Mouse (Mus musculus): ENCODE data around the gene Trpc2.

The Trpc2 gene

DNA sequence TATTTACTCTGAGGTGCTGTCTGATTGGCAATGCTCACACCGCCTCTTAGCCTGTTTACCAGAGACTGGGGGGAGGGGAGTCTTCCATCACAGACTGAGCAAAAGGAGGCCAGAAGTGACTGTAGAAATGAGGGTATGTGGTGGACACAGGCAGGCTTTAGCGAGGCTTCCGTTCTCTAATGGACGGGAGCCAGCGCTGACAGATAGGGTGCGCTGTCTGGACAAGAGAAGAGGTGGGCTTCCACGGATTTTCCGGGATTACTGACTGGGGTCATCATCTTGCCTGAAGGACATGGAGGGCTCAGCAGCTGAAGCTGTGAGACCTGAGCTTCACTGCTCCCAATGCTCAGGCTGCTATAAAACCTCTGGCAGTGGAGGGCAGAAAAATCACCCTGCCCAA lies 19.3 kb downstream of the Trpc2 start:
- no peak for DNase-seq (ENCODE audit: extremely low spot score, low spot score)

GRCm38 (mm10) chr7:102102696-102103095 lies 19.8 kb downstream of the Trpc2 start:
- DNase-seq (ENCODE audit: extremely low spot score, low spot score) = no peak

DNA sequence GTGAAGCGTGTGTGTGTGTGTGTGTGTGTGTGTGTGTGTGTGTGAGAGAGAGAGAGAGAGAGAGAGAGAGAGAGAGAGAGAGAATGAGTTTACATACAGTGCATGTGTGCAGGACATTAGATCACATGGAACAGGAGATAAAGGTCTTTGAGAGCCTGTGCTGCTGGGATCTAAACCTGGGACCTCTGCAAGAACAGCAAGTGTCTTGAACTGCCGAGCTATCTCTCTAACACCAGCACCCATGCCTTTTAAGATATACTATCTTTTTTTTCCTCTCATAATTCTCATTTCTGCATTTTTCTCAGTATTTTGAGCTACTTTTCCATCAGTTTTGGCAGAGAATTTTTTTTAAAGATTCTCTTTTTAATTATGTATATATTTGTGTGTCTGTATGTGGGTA lies 20.6 kb downstream of the Trpc2 start:
- DNase-seq (ENCODE audit: extremely low spot score, low spot score) = no peak

DNA sequence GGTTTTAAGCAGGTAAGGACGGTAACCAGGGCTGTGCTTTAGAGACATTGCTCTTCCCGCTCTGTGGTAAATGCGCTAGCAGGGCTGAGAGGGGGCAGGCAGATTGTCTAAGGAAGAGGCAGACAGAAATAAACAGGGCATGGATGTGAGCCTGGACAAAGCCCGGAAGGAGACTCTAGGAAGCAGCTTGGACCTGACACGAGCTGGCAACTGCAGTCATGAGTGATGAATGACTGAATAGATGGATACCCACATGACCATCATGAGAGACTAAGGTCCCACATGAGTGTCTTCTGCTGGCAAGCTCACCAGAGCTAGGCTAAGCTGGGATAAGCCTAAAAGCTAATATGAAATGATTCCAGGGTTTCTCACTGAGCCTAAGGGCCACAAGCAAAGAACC lies 21.2 kb downstream of the Trpc2 start:
- no peak for DNase-seq (ENCODE audit: extremely low spot score, low spot score)

DNA sequence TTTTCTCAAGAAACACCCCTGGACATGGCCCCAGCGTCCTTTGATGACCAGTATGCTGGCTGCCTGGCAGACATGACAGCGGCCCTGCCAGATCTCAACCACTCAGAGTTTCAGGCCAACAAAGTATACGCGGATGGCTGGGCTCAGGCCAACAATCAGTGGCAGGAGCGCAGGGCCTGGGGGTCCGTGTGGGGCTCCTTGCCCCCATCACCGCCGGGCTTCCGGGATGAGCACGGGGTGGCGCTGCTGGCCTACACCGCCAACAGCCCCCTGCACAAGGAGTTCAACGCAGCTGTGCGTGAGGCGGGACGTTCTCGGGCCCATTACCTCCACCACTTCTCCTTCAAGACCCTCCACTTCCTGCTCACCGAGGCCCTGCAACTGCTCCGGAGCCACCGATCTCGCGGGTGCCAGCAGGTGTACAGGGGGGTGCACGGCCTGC lies 23.8 kb downstream of the Trpc2 start:
- peak; percentile 40 for DNase-seq (ENCODE audit: extremely low spot score, low spot score)

GRCm38 (mm10) chr7:102108206-102108605 lies 25.3 kb downstream of the Trpc2 start:
- DNase-seq (ENCODE audit: extremely low spot score, low spot score) = no peak

DNA sequence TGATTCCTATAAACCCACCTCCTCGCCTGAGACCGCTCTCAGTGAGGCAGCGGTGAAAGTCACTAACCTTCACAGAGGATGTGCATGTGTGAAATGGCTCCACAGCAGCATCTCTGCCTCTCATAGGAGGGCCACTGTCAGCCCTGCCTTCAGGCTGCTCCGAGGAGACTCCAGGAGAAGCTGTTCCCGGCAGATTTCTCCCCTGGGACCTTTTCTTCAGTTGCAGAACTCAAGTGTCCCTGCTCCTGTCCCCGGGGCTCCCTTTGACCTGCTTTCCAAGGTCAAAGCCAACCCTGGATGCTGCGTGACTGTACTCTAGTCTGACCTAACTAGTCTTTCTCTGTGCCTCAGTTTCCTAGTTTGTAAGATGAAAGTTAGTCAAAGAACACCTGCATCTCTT lies 26.3 kb downstream of the Trpc2 start, which contains the start of gene Art5:
Gene Art5 (minus strand): TSS at position 319 of the 400 bp plus-strand sequence.
- no peak for DNase-seq (ENCODE audit: extremely low spot score, low spot score)

DNA sequence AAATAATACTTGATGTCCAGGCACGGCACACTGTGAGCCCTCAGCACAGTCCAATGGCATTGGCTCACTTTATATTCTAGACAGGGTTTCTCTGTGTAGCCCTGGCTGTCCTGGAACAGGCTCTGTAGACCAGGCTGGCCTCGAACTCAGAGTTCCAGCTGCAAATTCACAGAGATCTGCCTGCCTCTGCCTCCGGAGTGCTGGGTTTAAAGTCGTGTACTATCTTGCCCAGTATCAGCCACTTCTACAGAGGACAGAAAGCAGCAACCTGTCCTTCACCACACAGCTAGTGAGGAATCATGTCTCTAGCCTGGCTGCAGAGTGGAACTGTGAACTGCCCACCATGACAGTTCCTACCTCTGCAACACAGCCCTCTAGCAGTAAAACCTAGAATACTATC lies 26.8 kb downstream of the Trpc2 start:
- DNase-seq (ENCODE audit: extremely low spot score, low spot score) = no peak

DNA sequence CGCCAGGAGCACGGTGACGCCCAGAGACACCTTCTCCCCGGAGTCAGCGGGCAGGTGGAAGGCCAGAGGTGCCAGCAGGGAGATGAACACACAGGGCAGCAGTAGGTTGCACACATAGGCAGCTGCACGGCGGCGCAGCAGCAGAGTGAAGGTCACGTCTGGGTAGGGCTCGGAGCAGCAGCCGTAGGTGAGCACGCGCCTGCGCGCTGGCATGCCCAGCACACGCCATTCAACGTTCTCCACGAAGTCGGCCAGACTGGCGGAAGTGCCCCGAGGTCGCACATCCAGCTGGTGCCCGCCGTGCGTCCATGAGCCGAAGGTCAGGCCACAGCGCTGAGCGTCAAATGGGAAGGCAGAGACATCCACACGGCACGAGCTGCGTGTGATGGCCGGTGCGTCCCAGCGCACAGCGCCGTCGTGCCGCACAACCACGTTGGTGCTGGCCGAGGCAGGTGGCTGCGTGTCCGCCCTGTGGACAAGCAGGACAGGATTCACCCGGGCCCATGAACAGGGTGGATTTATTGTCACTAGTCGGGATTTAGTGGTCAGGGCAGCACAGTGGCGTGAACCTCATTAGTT lies 30.3 kb downstream of the Trpc2 start:
- no peak for DNase-seq (ENCODE audit: extremely low spot score, low spot score)

GRCm38 (mm10) chr7:102116579-102117331 lies 33.8 kb downstream of the Trpc2 start, which contains the start of gene Chrna10:
Chrna10 (minus strand) TSS chr7:102116828.
- no peak for DNase-seq (ENCODE audit: extremely low spot score, low spot score)

DNA sequence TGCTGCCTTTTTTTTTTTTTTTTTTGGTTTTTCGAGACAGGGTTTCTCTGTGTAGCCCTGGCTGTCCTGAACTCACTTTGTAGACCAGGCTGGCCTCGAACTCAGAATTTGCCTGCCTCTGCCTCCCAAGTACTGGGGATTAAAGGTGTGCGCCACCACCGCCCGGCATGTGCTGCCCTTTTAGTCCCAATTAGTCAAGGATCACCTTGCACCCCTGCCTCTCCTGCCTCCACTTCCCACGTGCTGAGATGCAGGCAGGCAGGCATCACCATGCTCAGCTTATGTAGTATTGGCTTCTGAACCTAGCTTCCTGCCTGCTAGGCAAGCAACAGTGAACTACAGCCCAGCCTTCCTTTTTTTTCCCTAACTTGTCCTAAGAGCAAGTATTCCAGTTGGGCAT lies 34.5 kb downstream of the Trpc2 start:
- DNase-seq (ENCODE audit: extremely low spot score, low spot score) = no peak

DNA sequence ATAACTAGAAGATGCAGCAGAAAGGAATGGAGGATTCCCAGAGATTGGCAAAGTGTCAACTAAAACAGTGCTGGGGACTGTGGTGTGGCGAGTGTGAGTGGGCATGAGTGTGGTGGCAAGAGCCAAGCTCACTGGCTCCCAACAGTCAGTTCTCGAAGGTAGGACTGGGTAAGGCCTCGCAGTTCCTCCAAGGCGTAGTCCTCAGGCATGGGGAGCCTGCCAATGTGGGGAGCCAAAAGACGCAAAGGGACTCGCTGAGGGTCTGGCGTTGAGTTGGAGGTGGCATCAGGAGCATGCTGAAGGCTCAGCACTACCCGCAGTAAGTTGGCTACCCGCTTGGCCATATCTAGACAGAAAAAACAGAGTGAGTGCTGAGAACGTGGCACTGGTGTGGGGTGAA lies 37.4 kb downstream of the Trpc2 start:
- no peak for DNase-seq (ENCODE audit: extremely low spot score, low spot score)

DNA sequence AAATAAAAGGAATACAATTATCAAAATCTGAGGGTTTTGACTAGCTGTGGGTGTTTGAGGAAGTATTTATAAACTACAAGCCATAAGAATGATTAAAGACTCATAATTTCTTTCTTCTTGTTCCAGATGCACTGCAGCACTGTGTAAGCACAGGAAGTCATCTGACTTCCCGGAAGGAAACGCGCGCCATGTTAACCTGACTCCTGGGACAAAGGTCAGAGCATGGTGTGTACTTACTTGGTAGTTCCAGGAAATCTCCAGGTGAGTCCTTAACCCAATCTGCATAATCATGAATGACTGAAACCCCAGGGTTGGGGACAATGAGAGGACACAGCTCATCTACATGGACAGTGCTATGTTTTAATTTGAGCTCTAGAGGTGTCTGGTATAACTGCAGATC lies 49.5 kb downstream of the Trpc2 start:
- no peak for DNase-seq (ENCODE audit: extremely low spot score, low spot score)

- peak; percentile 51 for DNase-seq (ENCODE audit: extremely low spot score, low spot score)
Measured at GRCm38 (mm10) chr7:102137464-102137863, 54.5 kb downstream of the Trpc2 start.

- DNase-seq (ENCODE audit: extremely low spot score, low spot score) = no peak
Measured at GRCm38 (mm10) chr7:102137898-102138297, 55.0 kb downstream of the Trpc2 start.

Data from neural tube, embryonic 10.5 days (tissue).